Mouse (Mus musculus) bone marrow macrophage, adult 2 months (primary cell): ENCODE results near the gene Csrnp1.

Experiments
- CTCF ChIP-seq: IDR thresholded peaks from 2 replicates; pipeline ENCODE4 v1.5.1; 2012; ENCODE audit warnings: low read depth, mild to moderate bottlenecking, low read length, moderate library complexity
- POLR2A ChIP-seq: IDR thresholded peaks from 2 replicates; pipeline ENCODE4 v1.6.1; 2012; ENCODE audit warnings: mild to moderate bottlenecking, low read depth, low read length, borderline replicate concordance

- TF ChIP-seq POLR2A (no peak), CTCF (no peak)
These were observed 16.3 kb upstream of the Csrnp1 start for GRCm38 (mm10) chr9:120000761-120001160.
